Mouse (Mus musculus) lung, adult 10 weeks (tissue): Measurements from ENCODE around the gene Stag3. TPM values are rescaled to one million over a fixed set of nuclear protein-coding genes. Genes with fewer than 3 reads are reported as not detected.

Experiments used
- polyA plus RNA-seq: library from polyadenylated mRNA; stranded (reverse); fragments of 350-450 nt; fragmentation: Illumina TruSeq; extraction: RNeasy Lipid Tissue Mini Kit (QIAGEN cat#74804); gene quantifications from one replicate; pipeline ENCODE4 v1.2.3, GENCODE M21; 2014; ENCODE audit warnings: low read depth, low replicate concordance; ENCODE audit not compliant: insufficient read depth

The Stag3 gene
- not detected for polyA plus RNA-seq

GRCm38 (mm10) chr5:138279585-138280424, at the start of gene Stag3, which contains the start of the genes Gm43720 and Gpc2:
Gene Stag3 (plus strand): TSS chr5:138280240.
Gene Gm43720 (minus strand): TSS chr5:138279958.
Gene Gpc2 (minus strand): TSS chr5:138280005.

GRCm38 (mm10) chr5:138255353-138256093, 24.5 kb upstream of the Stag3 start, which contains the start of gene Lamtor4:
Gene Lamtor4 (plus strand): TSS chr5:138255482.

GRCm38 (mm10) chr5:138263260-138264206, 16.5 kb upstream of the Stag3 start, which contains the start of gene BC037034:
Gene BC037034 (minus strand): TSS chr5:138264033.

GRCm38 (mm10) chr5:138272409-138272923, 7.6 kb upstream of the Stag3 start, which contains the start of gene Gal3st4:
Gene Gal3st4 (minus strand): TSS chr5:138272840.

GRCm38 (mm10) chr5:138341661-138342060, 61.6 kb downstream of the Stag3 start, which contains the start of gene Pvrig:
Gene Pvrig (plus strand): TSS chr5:138341961.

Other genes with a start within 250 kb of the Stag3 start
- gene Smok3c, start 227.0 kb upstream of the Stag3 start, polyA plus RNA-seq: not detected
- gene Zkscan1, start 195.2 kb upstream of the Stag3 start, polyA plus RNA-seq: 5.0 TPM
- 15.8 TPM for gene Zscan21, start 163.3 kb upstream of the Stag3 start, polyA plus RNA-seq
- gene Zfp113, start 124.5 kb upstream of the Stag3 start, polyA plus RNA-seq: 2.2 TPM
- 86.6 TPM for gene Cops6, start 119.2 kb upstream of the Stag3 start, polyA plus RNA-seq
- gene Ap4m1, start 108.2 kb upstream of the Stag3 start, polyA plus RNA-seq: 9.1 TPM
- 18.9 TPM for gene Mcm7, start 107.8 kb upstream of the Stag3 start, polyA plus RNA-seq
- gene Taf6, start 92.8 kb upstream of the Stag3 start, polyA plus RNA-seq: 17.3 TPM
- 16.2 TPM for gene Cnpy4, start 92.8 kb upstream of the Stag3 start, polyA plus RNA-seq
- 3.5 TPM for gene Mblac1, start 85.9 kb upstream of the Stag3 start, polyA plus RNA-seq
- gene Nxpe5, start 54.3 kb upstream of the Stag3 start, polyA plus RNA-seq: 0.40 TPM
- 84.6 TPM for gene Lamtor4, start 24.8 kb upstream of the Stag3 start, polyA plus RNA-seq
- gene BC037034, start 16.2 kb upstream of the Stag3 start, polyA plus RNA-seq: 12.5 TPM
- 0.70 TPM for gene Gal3st4, start 7.4 kb upstream of the Stag3 start, polyA plus RNA-seq
- gene Gm43720, start 282 bp upstream of the Stag3 start, polyA plus RNA-seq: not detected
- gene Gpc2, start 235 bp upstream of the Stag3 start, polyA plus RNA-seq: 0.81 TPM
- gene Pvrig, start 61.7 kb downstream of the Stag3 start, polyA plus RNA-seq: 0.23 TPM
- gene Zfp157, start 161.2 kb downstream of the Stag3 start, polyA plus RNA-seq: 3.9 TPM